Mouse (Mus musculus) T-helper 2 cell (primary cell): ENCODE results near the gene Foxo4.

ENCODE experiments used
- in situ Hi-C: fragments of 300-600 bp; cut with MboI, MseI; formaldehyde crosslinking; loops from one replicate; pipeline ENCODE4 v1.15.1; 2025; ENCODE audit warnings: high pct_unique_total_duplicates

Foxo4 gene

DNA sequence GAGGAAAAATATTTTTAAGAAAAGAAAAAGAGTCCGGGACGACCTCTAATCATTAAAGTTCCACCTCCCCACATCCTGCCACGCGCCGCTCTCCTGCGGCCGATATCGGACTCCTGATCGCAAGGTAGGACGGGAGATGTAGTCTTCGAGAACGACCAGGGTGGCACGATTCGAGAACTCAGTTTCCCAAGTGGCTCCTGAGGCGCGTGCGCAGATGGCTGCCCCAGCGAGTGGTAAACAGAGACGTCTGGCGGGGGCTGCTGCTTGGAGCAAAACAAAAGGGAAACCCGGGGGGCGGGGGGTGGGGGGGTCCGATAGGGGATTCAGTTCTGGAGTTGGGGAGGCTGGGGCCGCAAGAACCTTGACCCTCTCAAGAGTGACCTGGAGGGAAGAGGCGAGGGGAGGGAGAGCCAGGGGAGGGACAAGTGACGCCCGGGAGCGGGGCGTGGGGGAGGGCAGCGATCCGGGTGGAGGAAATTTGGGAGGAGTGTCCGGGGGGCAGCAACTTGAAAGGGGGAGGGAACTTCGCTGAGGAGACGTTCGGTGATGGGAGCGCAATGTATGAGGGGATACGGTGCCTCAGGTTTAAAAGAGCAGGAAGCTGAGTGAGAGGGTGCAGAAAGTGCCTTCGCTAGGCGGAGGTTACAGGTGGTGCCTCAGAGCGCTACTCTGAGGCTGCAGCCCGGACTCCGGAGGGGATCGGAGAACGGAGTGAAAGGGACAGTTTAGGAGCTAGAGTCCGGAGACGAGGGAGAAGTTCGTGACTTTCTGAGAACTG, at the start of gene Foxo4:
Gene Foxo4, plus strand, starts transcription at position 577 of the 778 bp plus-strand sequence.
- in situ Hi-C loops = loop anchor here (25.0 kb wide), 1 partner anchor 492 kb away; the partner anchor contains the start of gene Dlg3

DNA sequence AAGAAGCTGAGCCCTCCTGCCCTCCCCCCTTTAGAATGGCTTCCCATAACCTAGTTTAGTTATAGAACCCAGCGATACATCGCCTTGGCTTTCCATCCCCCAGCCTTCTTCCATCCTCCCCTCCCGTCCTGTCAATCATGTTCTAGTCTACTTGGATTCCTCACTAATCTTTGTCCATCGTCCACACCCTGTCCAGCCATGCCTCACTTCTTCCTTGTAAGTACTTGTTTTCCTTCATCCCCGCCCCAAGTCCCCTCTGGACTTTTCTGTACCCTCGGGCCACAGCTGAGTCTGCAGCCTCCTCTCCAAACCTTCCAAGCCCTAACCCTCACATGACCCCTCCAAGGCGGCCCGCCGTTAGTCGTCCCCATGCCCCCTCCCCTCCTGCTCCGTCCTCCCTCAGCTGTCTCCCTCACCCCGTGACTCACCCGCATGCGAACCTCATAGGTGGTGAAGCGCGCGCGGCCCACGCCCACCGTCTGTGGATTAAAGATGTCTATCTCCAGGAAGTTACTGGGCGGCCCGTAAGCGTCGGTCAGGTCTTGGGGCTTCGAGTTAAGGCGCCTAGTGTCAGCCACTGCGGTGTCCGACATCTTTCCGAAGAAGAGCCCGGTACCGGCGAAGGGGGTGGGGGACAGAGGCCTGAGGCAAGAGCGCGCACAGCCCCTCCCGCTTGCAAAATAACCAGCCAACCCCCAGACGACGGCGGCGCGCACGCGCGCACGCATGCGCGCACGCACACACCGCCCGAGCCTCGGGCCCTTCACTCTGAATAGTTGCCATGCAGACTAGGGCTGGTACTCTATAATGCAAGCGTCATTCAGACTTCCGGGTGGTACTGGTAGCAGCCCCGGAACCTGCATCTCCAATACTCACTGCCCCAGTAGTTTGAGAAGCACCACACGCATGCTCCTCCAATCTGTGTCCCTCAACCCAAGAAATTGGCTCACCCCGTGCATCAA, 32.2 kb upstream of the Foxo4 start, which contains the start of gene Snx12:
Gene Snx12, minus strand, starts transcription at position 730 of the 962 bp plus-strand sequence.
- in situ Hi-C loops = no loop called here

DNA sequence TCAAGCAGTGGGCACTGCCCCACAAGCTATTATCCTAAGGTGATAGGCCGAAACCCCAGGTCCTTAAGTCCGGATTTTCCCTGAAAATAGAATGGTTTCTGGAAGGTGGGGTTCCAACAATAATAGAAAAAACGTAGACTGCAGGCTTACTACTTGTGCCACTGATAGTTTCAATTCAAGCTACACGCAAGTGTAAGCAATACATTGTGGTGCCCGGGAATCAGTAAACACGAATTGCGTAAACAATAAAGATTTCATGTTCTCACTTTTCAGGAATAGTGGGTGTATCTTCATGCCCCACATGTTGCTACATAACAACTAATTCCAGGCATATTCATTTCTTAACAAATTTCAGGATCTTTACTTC, 31.5 kb upstream of the Foxo4 start:
- in situ Hi-C loops = no loop called here

DNA sequence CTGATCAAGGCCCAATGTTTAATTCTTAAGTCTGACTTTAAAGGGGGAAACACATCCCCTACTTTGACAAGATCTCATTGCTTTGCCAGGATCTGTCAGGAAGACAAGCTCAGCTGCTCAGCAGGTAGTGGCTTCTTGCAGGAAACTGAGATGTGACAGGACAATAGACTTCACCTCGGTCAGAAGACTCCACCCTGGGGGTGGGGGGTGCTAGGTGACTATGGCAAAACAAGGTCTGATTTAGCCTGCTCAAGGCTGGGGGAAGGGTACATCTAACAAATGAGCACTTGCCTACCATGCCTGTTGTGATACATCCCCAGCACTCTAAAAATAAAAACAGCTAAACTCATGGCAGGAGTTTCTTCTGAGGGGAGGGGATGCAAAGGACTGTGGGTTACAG, 9.3 kb upstream of the Foxo4 start:
- in situ Hi-C loops = loop anchor here (10.0 kb wide), 1 partner anchor 1590 kb away; no protein-coding TSS in a partner anchor

DNA sequence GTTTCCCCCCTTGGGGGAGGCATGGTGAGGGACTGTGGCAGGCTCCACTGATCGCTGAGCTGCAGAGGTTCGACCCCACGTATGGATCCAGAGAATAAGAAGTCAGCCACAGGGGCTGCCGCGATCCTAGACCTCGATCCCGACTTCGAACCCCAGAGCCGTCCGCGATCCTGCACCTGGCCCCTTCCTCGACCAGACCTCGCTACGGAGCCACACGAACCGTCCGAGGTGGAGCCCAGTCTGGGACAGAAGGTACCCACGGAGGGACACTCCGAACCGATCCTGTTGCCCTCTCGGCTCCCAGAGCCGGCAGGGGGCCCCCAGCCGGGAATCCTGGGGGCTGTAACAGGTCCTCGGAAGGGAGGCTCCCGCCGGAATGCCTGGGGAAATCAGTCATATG, 412 bp downstream of the Foxo4 start:
- in situ Hi-C loops = loop anchor here (25.0 kb wide), 1 partner anchor 492 kb away; the partner anchor contains the start of gene Dlg3

DNA sequence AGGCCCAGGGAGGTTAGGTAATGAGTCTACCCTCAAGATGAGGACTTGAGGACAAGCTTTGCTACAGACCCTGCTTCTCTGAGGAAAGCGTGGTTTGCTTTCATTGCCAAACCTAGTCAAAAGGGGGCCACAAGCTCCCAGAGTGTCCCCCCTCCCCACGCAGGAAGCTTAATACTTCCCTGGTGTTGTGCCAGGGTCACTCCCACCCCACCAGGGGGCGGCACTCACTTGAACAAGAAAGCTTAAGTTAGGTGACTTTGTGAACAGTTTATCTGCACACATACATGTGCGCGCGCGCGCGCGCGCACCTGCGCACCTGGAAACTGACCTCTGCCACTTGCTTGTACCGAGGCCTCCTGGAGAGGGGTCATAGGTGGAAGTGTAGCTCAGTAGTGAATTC, 2.3 kb downstream of the Foxo4 start:
- in situ Hi-C loops = loop anchor here (25.0 kb wide), 1 partner anchor 494 kb away; the partner anchor contains the start of gene Dlg3

DNA sequence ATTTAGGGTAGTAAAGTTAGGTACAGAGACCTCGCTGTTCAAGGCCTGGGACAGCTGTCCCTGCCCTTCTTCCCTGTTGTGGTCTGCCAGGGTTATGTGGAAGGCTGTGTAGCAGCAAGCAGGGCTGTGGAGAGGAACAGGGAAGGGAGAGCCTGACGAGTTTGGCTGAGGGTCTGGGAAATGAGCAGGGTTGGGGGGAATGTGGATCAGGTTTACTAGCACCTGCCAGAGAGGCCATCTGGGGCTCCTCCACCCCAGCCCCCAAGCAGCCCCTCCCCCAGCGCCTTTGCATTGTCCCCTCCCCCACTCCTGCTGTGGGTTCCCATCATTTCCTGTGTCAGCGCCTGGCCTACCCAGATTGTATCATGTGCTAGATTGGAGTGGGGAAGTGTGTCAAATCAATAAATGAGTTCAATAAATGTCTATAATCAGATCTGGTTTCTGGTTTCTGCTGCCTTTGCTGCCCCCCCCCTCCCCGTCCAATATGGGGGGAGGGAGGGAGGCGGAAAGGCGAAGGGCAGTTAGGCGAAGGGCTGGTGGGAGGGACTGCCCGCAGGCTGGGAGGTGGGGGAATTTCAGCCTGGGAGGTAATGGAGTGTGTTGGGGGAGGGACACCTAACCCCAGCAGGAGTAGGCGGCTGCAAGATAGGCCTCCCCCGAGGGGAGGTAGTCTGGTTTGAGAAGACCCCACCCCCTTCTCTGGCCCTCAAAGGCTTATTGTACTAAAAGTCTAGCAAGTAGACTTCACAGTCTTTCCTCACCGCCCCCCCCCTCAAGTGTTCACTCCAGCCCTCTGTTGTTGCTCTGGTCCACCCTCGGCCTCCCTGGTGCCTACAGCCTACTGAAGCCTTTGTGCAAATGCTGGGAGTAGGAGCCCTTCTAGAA, 6.4 kb downstream of the Foxo4 start:
- in situ Hi-C loops = loop anchor here (25.0 kb wide), 1 partner anchor 498 kb away; the partner anchor contains the start of gene Dlg3

DNA sequence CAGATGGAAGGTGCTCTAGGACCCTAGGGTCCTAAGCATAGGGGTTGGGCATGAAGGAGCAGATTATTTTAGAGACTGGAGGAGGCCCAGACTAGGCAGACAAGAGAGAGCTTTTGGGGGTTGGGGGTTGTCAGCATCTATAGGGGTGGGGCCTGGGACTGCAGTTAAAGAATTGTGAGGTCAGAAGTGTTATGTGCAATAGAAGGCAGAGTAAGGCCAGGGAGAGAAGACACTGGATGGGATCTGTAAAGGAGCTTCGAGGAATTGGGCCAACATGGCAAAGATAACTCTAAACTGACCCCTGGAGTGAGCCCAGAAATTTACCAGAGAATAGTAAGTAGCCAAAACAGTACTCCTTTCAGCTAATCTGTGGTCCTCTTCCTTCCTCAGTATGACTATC, 9.6 kb downstream of the Foxo4 start, which contains the start of gene Gm614:
Gene Gm614, minus strand, starts transcription at position 101 of the 400 bp plus-strand sequence.
- in situ Hi-C loops = loop anchor here (25.0 kb wide), 1 partner anchor 502 kb away; the partner anchor contains the start of gene Dlg3

DNA sequence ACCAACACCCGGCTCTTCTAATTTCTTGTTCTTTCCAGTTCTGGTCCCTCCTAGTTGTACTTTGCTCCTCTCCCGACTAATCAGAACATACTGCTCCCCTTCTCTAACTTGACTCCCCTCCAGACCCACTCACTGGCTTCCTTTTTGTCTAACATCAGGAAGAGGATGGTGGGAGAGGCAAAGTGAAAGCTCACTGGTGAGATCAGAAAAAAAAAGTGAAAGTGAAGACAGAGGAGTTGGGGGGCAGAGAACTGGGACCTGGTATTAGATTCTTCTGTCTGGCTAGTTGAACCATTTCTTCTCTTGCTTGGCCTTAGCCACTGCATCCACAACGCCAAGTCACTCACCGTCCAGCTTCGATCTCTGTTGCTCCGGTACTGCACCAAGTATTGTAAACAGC, 12.3 kb downstream of the Foxo4 start:
- in situ Hi-C loops = loop anchor here (25.0 kb wide), 1 partner anchor 504 kb away; the partner anchor contains the start of gene Dlg3

DNA sequence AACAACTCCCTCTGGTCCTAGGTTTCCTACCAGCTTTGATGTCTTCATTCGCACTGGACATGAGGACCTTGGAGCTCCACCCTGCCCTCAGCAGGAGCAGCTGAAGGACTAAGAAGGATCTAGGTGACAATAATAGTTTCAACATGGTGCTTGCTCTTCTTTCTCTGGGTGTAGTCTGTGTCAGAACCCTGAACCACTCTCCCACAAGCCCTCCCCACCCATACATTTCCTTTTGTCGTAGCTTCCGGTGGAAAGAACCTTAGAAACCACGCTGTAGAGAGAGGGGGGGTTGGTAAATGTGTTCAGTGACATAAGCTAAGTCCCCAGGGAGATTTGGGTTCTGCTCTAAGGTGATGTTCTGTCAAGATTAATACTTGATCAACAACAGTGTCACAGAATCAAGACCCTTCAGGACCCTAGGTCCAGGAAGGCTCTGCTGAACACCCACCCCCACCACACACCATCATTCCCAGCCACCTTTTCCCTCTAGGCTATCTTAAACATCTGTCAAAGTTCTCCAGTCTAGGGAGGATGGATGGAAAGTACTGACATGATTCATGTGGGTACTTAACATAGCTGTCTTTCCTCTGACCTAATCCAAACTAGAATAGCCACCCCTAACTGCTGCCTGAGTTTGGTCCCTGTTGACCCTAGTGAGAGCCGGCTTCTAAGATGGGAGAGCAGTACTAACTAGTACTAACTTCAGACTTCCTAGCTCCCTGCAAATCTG, 13.9 kb downstream of the Foxo4 start, which contains the start of gene Il2rg:
Gene Il2rg, minus strand, starts transcription at position 231 of the 730 bp plus-strand sequence.
- in situ Hi-C loops = loop anchor here (25.0 kb wide), 1 partner anchor 506 kb away; the partner anchor contains the start of gene Dlg3

DNA sequence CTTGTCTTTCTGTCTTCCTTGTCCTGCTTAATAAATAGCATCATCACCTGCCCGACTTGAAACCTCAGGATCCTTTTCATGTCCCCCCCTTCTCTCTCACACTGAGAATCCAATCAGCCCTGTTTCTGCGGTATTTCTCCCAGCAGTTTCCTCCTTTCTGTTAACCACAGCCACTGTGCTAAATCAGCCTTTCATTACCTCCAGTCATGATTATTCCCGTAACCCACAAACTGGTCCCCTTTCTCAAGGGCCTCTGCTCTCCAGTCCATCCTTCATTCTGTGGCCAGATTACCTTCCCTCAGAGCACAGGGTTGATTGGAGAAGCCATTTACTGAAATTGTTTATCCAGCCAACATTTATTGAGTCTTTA, 14.4 kb downstream of the Foxo4 start, which contains the start of gene Gm20489:
Gene Gm20489, minus strand, starts transcription at position 269 of the 370 bp plus-strand sequence.
- in situ Hi-C loops = loop anchor here (25.0 kb wide), 1 partner anchor 506 kb away; the partner anchor contains the start of gene Dlg3

DNA sequence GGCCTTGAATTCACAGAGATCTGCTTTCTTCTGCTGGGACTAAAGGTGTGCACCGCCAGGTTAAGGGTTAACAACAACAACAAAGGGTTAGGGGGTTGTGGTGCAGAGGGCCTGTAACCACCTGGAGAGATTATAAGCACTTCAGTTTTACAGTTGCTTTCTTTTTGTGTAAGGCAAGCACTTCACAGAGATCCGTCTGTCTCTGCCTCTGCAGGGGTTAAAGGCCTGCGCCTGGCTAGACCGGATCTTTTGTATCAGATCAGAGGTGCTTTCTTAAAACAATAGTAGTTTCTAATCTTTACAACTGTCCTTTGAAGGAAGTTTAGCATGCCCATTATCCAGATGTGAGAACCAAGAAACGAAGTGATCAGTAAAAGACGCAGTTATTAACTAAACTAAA, 19.1 kb downstream of the Foxo4 start:
- in situ Hi-C loops = loop anchor here (25.0 kb wide), 1 partner anchor 511 kb away; the partner anchor contains the start of gene Dlg3

DNA sequence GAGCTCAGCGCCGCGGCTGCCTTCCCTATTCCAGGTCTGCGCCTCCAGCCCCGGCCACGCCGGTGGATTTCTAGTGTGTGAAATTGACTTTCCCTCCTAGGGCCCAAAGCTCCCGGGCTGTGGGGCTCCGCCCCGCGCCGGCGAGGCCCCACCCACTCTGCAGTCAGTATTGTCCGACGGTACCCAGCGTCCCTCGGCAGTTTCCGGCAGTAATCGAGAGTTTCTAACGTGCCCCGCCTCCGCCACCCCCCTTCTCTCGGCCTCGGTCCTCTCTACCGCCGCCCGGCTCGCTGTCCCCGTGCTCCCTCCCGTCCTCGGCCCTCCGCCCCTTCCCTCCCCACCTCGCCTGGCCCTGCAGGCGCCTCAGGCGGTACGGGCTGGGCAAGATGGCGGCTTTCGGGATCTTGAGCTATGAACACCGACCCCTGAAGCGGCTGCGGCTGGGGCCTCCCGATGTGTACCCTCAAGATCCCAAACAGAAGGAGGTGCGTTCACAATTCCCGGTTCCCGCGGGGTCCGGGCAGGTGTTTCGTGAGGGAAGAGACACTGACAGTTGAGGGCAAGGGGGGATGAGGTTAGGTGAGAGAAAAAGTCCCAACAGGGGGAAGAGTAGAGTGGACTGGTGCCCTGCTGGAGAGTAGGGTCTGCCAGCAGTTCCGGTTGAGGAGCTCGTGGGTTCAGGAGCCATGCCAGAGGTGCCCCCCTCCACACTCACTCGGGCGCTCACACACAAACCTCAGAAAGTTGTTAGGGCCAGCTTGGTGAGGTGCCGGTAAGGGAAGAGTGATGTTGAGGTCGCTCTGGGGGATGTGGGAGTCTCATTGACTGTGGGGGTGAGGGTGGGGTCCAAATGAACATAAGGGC, 19.8 kb downstream of the Foxo4 start, which contains the start of gene Med12:
Gene Med12, plus strand, starts transcription at position 156 of the 864 bp plus-strand sequence.
- in situ Hi-C loops = loop anchor here (25.0 kb wide), 1 partner anchor 512 kb away; the partner anchor contains the start of gene Dlg3

DNA sequence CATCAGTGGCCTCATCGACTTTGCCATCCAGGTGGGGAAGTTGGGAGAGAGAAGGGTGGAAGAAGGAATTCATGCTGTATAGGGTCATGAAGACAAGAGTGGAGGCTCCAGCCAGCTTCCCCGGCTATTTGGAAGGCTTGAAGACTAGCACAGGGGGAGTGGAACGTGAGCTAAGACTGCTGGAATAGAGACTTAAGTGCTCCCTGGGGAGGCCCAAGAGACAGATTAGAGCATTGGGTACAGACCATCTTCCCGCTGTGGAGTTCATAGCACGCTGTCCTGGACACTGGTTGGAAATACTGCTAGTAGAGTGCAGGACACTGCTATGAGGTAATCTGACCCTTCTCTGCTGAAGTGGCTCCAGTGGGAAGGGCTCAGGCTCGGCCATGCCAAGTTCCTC, 28.5 kb downstream of the Foxo4 start:
- in situ Hi-C loops = loop anchor here (5.0 kb wide), 1 partner anchor 76 kb away; no protein-coding TSS in a partner anchor

DNA sequence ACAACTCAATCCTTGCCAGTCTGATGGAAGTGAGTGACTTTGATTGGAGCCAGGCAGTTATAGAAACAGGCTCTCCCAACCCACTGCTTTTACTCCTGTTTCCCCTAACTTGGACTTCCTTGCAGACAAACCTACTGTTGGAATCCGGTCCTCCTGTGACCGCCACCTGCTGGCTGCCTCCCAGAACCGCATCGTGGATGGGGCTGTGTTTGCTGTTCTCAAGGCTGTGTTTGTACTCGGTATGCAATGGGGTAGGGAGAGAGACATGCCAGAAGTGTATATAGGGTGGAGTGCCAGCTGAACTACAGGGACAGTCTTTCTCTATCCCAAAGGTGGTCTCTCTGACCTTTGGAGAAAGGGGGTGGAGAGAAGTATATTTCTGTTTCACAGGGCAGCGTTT, 31.2 kb downstream of the Foxo4 start:
- in situ Hi-C loops = no loop called here

DNA sequence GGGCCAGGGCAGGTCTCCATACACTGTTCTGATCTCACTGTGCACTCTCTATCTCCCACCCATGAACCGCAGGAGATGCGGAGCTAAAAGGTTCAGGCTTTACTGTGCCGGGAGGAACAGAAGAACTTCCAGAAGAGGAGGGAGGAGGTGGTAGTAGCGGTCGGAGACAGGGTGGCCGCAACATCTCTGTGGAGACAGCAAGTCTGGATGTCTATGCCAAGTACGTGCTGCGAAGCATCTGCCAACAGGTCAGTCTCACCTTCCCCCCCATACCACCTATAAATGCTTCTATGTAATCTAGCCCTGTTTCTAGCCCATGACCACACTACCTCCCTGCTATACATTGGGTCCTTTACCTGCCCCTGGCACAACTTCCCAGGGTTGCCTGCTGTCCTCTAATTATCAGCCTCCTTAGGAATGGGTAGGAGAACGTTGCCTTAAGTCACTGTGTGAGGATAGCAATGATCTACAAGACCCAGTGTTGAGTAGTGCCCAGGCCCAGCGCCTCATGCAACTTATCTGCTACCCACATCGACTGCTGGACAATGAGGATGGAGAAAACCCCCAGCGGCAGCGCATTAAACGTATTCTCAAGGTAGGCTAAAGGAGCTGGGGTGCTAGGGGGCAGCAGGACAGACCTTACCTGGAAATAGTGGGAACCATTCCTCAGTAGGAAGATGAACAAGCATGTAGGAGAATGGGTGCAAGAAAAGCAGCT, 31.8 kb downstream of the Foxo4 start:
- in situ Hi-C loops = no loop called here

DNA sequence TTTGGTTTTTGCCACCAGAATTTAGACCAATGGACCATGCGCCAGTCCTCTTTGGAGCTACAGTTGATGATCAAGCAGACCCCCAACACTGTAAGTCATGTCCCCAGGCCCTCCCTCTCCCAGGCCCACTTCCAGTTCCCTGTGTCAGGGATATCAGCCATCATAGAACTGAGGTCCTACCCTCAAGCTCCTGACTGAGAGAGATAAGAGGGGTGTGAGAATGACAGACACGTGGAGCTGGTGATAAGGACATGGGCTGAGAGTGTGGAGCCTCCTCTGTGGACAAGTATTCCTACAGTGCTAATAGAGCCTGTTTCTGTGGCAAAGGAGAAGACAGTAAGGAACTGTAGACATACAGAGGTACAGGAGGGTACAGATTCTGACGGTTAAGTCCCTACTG, 33.2 kb downstream of the Foxo4 start:
- in situ Hi-C loops = no loop called here

DNA sequence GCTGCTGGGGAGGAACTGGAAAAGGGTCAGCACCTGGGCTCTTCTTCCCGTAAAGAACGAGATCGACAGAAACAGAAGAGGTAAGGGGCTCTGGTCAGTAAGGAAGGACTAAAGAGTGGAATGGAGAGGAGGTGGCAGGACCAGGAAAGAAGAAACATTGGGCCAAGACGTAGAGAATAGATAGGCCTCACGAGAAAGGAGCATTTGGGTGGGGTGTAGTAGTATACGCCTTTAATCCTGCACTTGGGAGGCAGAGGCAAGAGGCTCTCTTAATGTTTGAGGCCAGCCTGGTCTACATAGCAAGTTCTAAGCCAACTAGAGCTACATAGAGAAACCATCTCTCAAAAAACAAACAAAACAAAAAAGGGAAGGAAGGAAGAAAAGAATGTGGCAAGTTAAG, 34.1 kb downstream of the Foxo4 start:
- in situ Hi-C loops = no loop called here
